Mouse (Mus musculus) brain, embryonic 18.5 days (tissue): ENCODE data around the gene Rps6kb1.

ENCODE experiments used
- DNase-seq: peaks from one replicate; pipeline ENCODE4 v3.0.0-alpha.2; 2012; ENCODE audit warnings: low read depth, low spot score

Rps6kb1 gene

DNA sequence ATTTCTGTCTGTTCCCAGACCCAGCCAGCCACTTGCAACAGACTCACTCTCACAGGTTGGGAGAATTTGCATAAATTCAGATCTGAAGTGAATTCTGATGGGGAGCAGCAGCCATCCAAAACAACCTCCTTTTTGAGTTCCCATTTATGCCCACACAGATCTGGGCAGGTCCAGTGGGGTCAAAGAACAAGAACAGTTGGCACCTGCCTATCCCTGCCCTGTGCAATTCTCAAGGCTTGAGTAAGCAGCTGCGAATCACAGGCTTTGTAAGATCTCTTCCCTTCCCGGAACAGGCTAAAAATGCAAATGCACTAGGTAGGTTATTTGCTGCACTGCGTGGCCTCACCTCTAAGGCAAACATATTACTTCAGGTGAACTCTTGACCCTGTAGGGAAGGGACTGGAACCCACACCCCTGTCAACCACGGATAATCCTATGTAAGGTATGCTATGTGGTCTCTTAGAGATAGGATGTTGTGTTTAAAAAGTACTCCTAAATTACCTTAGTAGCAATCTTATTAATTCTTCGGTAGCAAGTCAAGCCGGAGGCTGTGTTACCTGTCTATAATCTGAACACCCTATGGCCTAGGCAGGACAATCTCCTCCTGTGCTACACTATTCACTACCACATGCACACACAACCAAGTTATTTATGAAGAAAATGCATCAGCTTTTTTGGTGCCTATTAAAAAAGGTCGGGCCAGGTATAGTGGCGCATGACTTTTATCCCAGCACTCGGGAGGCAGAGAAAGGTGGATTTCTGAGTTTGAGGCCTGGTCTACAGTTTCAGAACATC lies 35.9 kb upstream of the Rps6kb1 start:
- no peak for DNase-seq

- DNase-seq, result no peak
Observed at GRCm38 (mm10) chr11:86579731-86580318, 35.2 kb upstream of the Rps6kb1 start.

DNA sequence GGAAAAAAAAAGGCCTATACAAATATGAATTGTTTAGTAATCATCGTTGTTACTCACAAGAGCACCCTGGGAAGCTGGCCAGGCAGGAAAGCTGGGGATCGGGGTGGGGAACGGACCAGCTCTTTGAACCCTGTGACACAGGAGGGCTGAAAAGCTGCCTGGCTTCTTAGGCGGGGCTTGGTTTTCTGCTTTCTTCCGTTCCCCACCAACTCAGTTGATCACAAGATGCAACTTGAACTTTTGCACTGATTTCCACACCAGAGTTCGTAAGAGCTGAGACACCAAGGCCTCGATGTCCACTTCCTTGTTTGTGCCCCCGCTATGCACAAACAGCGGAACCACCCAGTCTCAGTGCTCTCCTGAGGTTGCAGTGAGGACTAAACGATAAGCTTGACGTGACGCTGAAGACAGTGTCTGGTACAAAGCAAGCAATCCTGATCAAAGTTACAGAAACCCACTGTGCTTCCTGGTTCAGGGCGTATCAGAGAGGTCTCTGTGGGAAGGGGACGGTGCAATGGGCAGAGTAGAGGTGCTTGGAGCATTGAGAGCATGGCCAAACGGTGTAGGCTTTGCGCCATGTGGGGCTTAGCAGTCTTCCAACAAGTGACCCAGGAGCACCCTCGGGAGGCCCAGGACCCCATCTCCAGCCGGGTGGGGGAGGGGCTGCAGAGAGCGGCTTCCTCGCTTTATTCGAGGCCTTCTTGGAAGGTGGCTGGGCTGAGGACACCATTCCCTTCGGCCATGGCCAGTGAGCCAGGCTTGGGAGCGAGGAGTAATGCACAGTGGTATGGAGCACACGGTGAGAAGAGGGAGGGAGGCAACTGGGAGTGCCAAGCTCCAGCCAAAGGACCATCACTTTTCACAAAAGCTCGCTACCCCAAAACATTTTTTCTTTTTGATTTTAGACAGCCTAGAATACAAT lies 34.5 kb upstream of the Rps6kb1 start:
- DNase-seq, result no peak

GRCm38 (mm10) chr11:86578106-86578808 lies 33.7 kb upstream of the Rps6kb1 start:
- no peak for DNase-seq

DNA sequence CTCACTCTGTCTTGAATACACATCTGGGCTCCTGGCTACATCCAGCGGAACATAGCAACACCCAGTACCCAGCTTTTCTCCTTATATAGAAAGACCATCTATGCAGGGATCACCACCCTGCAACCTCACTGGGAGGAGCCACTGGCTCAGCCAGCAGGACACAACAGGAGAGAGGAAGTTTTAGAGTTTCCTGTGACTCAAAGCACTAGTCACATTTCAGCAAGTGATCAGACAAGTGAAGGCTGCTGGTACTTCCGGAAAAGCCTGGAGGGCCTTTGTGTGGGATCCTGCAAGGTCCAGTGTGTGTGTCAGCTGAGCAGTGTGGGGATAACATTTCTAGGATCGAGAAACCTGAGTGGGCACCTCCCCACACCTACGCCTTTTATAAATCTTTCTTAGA lies 32.6 kb upstream of the Rps6kb1 start:
- no peak for DNase-seq

GRCm38 (mm10) chr11:86575632-86576378 lies 31.2 kb upstream of the Rps6kb1 start:
- no peak for DNase-seq

GRCm38 (mm10) chr11:86574408-86574807 lies 29.8 kb upstream of the Rps6kb1 start:
- DNase-seq, result no peak

DNA sequence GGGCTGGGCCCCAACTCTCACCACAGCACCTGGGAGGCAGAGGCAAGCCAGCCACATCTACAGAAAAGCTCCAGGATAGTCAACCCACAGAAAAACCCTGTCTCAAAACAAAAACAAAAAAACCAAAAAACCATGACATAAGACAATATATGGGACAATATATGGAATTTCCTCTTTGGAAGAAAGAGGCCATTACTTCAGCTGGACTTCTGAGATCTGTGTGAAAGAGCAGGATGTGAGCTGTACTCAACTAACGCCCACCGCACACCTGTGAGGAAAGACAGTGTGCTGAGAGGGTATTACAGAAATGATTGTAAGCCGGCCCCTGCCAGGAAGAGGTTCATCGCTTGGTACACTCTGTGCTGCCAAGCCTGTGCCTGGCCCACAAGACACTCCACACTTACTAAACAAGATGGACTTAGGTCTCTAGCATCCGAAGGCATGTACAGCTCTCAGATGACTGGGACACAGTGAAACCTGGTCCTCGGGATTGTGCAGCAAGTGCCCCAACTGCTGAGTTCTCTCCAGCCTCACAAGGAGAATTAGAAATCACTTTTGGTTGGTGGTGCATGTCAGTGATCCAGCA lies 29.1 kb upstream of the Rps6kb1 start:
- no peak for DNase-seq

GRCm38 (mm10) chr11:86572623-86573022 lies 28.0 kb upstream of the Rps6kb1 start:
- DNase-seq, result no peak

GRCm38 (mm10) chr11:86571871-86572270 lies 27.3 kb upstream of the Rps6kb1 start:
- no peak for DNase-seq

GRCm38 (mm10) chr11:86571047-86571855 lies 26.6 kb upstream of the Rps6kb1 start:
- DNase-seq, result no peak

DNA sequence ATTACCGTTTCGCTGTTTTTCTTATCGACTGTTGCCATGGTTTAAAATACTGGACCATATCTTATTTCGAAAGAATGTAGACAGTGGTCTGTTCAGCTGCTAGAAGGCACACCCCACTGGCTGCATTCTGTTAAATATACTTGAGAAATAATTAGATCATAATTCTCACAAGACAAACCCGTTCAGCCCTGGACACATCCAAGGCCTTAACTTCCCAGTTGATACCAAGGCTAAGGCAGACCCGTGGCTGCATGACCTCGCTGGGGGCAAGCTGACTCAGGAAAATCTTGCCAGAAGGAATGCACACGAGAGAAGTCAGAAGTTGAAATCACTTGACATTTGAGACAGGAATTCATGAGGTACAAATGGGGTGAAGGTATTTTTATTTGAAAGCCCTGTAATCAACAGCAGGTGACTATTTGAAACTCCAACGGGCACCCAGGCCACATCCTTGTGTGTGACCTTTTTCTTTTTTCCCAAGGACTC lies 25.7 kb upstream of the Rps6kb1 start:
- no peak for DNase-seq

- DNase-seq, result no peak
Observed at GRCm38 (mm10) chr11:86568425-86568824, 23.8 kb upstream of the Rps6kb1 start.

DNA sequence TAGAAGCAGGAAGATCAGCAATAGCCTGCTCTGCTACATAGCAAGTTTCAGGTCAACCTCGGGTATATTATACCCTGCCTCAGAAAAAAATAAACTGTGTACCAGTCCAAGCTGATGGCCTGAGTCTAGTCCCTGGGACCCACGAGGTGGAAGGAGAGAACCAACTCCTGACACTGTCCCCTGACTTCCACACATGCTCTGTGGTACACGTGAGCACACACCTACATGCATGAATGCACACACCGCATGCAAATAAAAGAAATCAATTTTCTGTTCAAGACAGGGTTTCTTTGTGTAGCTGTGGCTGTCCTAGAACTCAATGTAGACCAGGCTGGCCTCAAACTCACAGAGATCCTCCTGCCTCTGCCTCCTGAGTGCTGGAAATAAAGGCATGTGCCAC lies 13.7 kb upstream of the Rps6kb1 start:
- no peak for DNase-seq

GRCm38 (mm10) chr11:86553525-86553924 lies 8.9 kb upstream of the Rps6kb1 start:
- no peak for DNase-seq

GRCm38 (mm10) chr11:86547412-86547811 lies 2.8 kb upstream of the Rps6kb1 start:
- DNase-seq, result no peak

DNA sequence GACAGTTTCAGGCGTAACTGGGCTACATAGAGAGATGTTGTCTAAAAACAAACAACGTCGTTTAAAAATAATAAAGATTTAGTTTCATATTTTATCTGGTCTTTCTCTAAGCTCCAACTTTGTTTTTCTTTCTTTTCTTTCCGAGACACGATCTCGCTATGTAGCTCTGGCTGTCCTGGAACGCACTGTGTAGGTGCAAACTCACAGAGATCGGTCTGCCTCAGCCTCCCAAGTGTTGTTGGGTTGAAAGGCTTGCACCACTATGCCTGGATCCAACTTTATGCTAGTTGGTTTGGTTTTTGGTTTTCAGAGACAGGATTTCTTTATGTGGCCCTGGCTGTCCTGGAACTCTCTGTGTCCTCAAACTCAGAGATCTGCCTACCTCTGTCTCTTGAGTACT lies 951 bp upstream of the Rps6kb1 start:
- no peak for DNase-seq

GRCm38 (mm10) chr11:86543960-86544638 lies 506 bp downstream of the Rps6kb1 start:
- no peak for DNase-seq

DNA sequence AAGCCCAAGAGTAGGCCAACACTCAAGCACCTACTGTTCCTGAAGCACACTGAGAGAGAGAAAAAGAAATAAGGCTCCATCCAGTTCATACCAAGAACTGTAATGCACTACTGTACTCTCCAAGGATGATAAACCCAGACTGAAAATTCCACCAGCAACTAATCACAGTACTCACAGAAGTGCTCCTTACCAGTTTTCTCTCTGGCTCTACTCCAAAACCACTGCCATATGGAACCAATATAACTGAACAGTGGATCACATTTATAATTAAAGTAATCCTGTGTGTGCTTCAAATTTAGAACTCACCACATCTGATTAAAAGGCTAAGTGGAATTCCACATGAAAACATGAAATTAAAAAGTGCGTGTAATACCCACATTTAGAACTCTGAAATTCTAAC lies 1.8 kb downstream of the Rps6kb1 start:
- DNase-seq, result no peak
